Mouse (Mus musculus): ENCODE results near the gene Mzf1. TPM values are rescaled to one million over a fixed set of nuclear protein-coding genes. Genes with fewer than 3 reads are reported as not detected.

Mzf1 gene
- 0.65 TPM for polyA plus RNA-seq (2015; fragmentation: Illumina TruSeq; extraction: RNeasy Lipid Tissue Mini Kit (QIAGEN cat#74804); ENCODE audit: insufficient read depth, low replicate concordance)

DNA sequence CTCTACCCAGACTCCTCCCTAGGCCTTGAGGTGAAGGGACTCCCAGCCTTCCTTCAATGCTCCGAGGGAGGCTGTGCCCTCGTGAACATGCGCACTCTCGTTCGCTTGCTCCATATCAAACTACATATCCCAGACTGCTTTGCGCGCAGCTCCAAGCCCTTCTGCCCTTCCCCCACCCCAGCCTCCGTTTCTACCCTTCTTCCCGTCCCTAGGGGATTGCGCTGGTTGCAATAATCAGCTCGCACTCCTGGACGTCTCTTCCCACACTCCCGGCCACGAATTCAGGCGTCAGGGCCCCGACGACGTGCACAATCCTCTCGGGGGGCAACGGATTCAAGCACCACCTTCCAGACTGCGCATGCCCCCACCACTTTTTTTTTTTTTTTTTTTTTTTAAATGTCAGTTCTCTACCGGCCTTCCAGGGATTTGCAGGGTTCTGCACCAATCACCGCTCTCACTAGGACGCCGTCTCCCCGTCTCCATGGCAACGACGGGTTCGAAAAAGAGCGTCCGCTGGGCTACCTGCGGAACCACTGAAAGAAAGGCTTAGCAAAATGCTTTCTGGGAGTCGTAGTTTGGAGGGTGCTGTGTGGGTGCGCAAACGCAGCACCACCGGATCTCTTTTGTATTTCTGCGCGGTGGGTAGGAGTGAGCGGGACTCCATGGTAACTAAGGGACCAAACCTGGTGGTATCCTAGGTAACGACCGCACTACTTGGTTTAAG, at the start of gene Mzf1:
Gene Mzf1 (minus strand): TSS at position 478 of the 724 bp plus-strand sequence.

DNA sequence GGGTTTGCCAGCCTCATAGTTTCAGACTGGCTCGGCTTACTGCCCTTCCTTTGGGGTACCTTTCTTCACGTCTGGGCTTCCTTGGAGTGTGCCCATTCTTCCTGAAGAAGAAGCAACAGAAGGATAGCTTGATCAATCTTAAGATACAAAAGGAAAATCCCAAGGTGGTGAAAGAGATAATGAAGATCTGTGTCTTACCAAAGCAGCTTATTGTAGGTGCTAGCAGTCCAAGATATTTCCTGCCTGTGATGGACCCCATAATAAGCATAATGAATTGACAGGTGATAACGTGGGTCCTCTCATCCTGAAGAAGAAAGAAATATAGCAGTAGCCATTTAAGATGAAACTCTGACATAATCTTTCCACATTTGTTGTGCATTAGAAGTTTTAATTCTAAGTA, 40.5 kb upstream of the Mzf1 start, which contains the start of gene Vmn1r85:
Gene Vmn1r85 (minus strand): TSS at position 101 of the 400 bp plus-strand sequence.

DNA sequence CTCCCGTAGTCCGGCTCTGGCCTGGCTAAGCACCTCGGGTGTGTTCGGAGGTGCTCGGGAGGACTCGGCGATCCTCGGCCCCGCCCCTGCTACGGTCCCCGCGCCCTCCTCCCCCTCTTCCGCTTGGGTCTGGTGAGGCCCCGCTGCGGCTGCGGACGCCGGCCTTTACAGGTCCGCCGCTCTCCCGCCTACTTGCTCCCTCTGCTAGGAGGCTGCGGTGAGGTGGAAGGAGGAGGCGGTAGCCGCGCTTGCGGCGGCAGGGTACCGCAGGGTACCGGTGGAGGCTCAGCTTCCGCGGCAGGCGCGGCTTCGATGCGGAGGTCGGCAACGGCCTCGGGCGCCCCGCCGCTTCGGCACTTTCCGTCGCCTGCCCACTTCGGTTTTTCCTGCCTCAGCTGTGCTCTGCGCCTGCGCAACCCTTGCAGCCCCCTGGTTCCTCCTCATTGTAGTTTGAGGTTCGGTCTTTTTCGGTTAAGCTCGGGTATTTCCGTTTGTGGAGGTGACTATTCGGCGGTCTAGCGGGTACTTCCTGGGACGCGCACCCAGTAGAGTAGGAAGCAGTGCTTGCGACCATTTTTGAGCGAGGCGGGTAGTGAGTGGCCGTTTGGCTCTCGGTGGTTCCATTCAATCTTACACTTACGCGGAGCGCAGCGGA, 16.5 kb downstream of the Mzf1 start, which contains the start of gene Ube2m:
Gene Ube2m (minus strand): TSS at position 375 of the 655 bp plus-strand sequence.

DNA sequence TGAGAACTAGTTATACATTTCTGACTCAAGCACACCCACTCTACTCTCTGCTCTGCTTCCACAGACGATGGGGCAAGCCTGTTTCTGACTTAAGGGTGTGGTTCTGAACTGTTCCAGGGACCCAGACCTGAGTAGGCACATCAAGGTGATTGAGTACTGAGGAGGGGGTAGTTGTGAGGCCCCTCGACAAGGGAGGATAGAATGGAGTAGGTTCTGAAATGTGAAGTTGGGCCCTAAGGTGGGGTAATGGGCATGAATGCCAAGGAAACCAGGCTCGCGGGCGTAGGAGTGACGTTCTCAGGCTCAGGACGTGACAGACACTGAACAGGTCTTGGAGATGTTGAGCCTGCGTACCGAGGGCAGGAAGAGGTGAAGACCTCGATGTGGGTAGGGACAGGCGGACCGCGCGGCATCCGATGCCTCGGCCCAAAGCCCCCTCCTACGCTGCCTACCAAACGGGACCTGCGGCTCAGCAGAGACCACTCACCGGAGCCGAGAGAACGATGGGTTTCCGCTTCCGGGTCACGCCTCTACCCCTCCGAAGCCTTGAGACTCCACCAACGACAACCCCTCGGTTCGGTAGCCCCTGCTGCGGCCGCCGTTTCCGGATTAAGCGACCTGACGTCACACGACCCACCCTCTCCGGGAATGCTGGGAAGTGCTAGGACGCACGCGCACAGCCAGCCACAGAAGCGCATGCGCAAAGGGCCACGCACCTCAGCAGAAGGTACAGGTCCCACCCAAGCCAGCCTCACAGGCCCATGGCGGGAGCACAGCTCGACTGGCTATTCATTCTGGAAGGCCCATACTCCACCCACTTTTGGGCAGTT, 20.2 kb downstream of the Mzf1 start, which contains the start of gene Chmp2a:
Gene Chmp2a (minus strand): TSS at position 660 of the 830 bp plus-strand sequence.

DNA sequence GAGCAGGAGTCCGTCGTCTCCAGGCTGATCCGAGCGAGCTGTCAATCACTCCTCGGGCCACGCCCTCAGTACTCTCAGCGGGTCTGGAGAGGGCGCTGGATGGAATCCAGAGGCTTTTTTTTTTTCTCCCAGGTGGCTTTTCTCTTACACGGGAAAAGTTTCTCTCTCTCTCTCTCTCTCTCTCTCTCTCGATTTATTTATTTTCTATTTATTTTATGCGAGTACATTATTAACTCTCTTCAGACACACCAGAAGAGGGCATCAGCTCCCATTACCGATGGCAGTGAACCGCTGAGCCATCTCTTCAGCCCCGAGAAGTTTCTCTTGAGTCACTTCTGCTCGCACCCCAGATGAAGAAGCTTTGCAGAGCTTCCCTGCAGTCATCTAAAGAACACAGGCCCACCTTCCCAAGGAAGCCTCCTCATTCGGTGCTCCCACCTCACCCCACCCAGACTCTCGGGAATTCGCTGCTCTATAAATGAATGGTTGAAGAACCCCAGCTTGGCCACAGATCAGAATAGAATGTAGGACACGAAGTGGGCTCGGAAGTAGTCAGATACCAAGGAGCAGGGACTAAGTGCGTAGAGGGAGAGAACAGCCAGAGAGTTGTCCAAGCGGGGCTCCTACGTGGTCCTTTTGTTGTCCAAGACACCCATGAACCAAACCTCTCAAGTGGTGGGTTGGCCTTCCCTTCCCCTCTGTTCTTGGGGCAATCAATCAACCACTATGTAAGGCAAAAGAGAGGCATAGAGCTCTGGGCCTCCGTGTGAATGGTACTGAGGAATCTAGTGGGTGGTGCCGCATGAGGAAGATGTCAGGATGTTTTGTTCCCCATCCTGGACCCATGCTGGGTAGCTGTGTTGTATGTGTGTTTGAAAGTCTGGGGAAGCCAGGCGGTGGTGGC, 44.3 kb downstream of the Mzf1 start, which contains the start of gene Zbtb45:
Gene Zbtb45 (minus strand): TSS at position 30 of the 904 bp plus-strand sequence.

DNA sequence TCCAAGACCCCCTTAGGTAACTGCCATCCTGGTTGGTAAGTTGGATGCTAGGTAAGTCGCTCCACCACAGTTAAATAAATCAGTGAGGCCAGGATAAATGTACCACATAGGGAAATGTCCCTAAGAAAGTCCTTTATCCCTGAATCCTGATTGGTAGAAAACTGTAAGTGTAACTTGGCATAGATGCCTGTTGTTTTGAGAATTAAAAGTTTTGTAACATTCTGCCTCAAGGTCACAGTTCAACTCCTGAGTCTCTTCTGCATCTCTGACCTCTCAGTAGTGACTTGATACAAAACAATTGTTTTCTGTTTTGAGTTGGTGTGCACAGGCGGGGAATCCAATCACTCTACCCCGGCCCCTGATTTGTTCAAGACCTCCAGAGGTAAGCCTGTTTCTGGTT, 55.7 kb downstream of the Mzf1 start, which contains the start of gene Trim28:
Gene Trim28 (plus strand): TSS at position 264 of the 400 bp plus-strand sequence.

DNA sequence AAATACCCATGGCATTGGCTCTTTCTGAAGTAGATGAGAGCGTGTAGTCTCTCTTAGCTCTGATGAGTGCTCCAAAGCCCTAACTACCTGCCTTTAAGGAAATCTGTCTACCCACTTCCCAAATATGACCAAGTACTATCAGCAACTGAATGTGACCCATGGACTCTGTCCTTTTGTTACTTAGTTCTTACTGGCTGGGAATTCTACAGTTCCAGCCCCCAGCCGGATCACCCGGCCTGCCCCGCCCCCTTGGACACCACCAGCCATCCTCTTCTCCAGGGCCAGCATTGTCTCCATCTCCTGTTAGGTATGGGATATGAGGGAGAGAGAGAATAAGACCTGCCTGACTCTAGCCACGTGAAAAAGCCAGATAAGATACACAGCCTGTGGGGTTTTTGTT, 56.5 kb downstream of the Mzf1 start, which contains the start of gene Slc27a5:
Gene Slc27a5 (minus strand): TSS at position 140 of the 400 bp plus-strand sequence.

Other genes with a start within 250 kb of the Mzf1 start
- 27.5 TPM for gene Zfp329, start 235.9 kb downstream of the Mzf1 start, polyA plus RNA-seq (2015; fragmentation: Illumina TruSeq; extraction: RNeasy Lipid Tissue Mini Kit (QIAGEN cat#74804); ENCODE audit: insufficient read depth, low replicate concordance)
- gene Zfp110, start 220.0 kb downstream of the Mzf1 start, polyA plus RNA-seq (2015; fragmentation: Illumina TruSeq; extraction: RNeasy Lipid Tissue Mini Kit (QIAGEN cat#74804); ENCODE audit: insufficient read depth, low replicate concordance): 50.1 TPM
- gene Zfp128, start 173.6 kb downstream of the Mzf1 start, polyA plus RNA-seq (2015; fragmentation: Illumina TruSeq; extraction: RNeasy Lipid Tissue Mini Kit (QIAGEN cat#74804); ENCODE audit: insufficient read depth, low replicate concordance): 4.6 TPM
- gene Zscan22, start 156.9 kb downstream of the Mzf1 start, polyA plus RNA-seq (2015; fragmentation: Illumina TruSeq; extraction: RNeasy Lipid Tissue Mini Kit (QIAGEN cat#74804); ENCODE audit: insufficient read depth, low replicate concordance): 14.1 TPM
- gene Rps5, start 132.5 kb downstream of the Mzf1 start, polyA plus RNA-seq (2015; fragmentation: Illumina TruSeq; extraction: RNeasy Lipid Tissue Mini Kit (QIAGEN cat#74804); ENCODE audit: insufficient read depth, low replicate concordance): 814 TPM
- gene Rnf225, start 127.3 kb downstream of the Mzf1 start, polyA plus RNA-seq (2015; fragmentation: Illumina TruSeq; extraction: RNeasy Lipid Tissue Mini Kit (QIAGEN cat#74804); ENCODE audit: insufficient read depth, low replicate concordance): 0.29 TPM
- 5.0 TPM for gene Zfp324, start 88.9 kb downstream of the Mzf1 start, polyA plus RNA-seq (2015; fragmentation: Illumina TruSeq; extraction: RNeasy Lipid Tissue Mini Kit (QIAGEN cat#74804); ENCODE audit: insufficient read depth, low replicate concordance)
- 9.2 TPM for gene Zfp446, start 76.9 kb downstream of the Mzf1 start, polyA plus RNA-seq (2015; fragmentation: Illumina TruSeq; extraction: RNeasy Lipid Tissue Mini Kit (QIAGEN cat#74804); ENCODE audit: insufficient read depth, low replicate concordance)
- 0.10 TPM for gene Slc27a5, start 56.6 kb downstream of the Mzf1 start, polyA plus RNA-seq (2015; fragmentation: Illumina TruSeq; extraction: RNeasy Lipid Tissue Mini Kit (QIAGEN cat#74804); ENCODE audit: insufficient read depth, low replicate concordance)
- gene Trim28, start 55.6 kb downstream of the Mzf1 start, polyA plus RNA-seq (2015; fragmentation: Illumina TruSeq; extraction: RNeasy Lipid Tissue Mini Kit (QIAGEN cat#74804); ENCODE audit: insufficient read depth, low replicate concordance): 194 TPM
- 4.0 TPM for gene Zbtb45, start 44.7 kb downstream of the Mzf1 start, polyA plus RNA-seq (2015; fragmentation: Illumina TruSeq; extraction: RNeasy Lipid Tissue Mini Kit (QIAGEN cat#74804); ENCODE audit: insufficient read depth, low replicate concordance)
- 153 TPM for gene Chmp2a, start 20.0 kb downstream of the Mzf1 start, polyA plus RNA-seq (2015; fragmentation: Illumina TruSeq; extraction: RNeasy Lipid Tissue Mini Kit (QIAGEN cat#74804); ENCODE audit: insufficient read depth, low replicate concordance)
- 112 TPM for gene Ube2m, start 16.5 kb downstream of the Mzf1 start, polyA plus RNA-seq (2015; fragmentation: Illumina TruSeq; extraction: RNeasy Lipid Tissue Mini Kit (QIAGEN cat#74804); ENCODE audit: insufficient read depth, low replicate concordance)
- not detected for gene Vmn1r85, start 40.4 kb upstream of the Mzf1 start, polyA plus RNA-seq (2015; fragmentation: Illumina TruSeq; extraction: RNeasy Lipid Tissue Mini Kit (QIAGEN cat#74804); ENCODE audit: insufficient read depth, low replicate concordance)
- not detected for gene Vmn1r86, start 65.2 kb upstream of the Mzf1 start, polyA plus RNA-seq (2015; fragmentation: Illumina TruSeq; extraction: RNeasy Lipid Tissue Mini Kit (QIAGEN cat#74804); ENCODE audit: insufficient read depth, low replicate concordance)
- not detected for gene Vmn1r87, start 85.4 kb upstream of the Mzf1 start, polyA plus RNA-seq (2015; fragmentation: Illumina TruSeq; extraction: RNeasy Lipid Tissue Mini Kit (QIAGEN cat#74804); ENCODE audit: insufficient read depth, low replicate concordance)
- gene Vmn1r88, start 104.8 kb upstream of the Mzf1 start, polyA plus RNA-seq (2015; fragmentation: Illumina TruSeq; extraction: RNeasy Lipid Tissue Mini Kit (QIAGEN cat#74804); ENCODE audit: insufficient read depth, low replicate concordance): not detected
- not detected for gene Vmn1r89, start 158.3 kb upstream of the Mzf1 start, polyA plus RNA-seq (2015; fragmentation: Illumina TruSeq; extraction: RNeasy Lipid Tissue Mini Kit (QIAGEN cat#74804); ENCODE audit: insufficient read depth, low replicate concordance)
- 37.2 TPM for gene Lig1, start 222.5 kb upstream of the Mzf1 start, polyA plus RNA-seq (2015; fragmentation: Illumina TruSeq; extraction: RNeasy Lipid Tissue Mini Kit (QIAGEN cat#74804); ENCODE audit: insufficient read depth, low replicate concordance)
- gene Zswim9, start 224.0 kb upstream of the Mzf1 start, polyA plus RNA-seq (2015; fragmentation: Illumina TruSeq; extraction: RNeasy Lipid Tissue Mini Kit (QIAGEN cat#74804); ENCODE audit: insufficient read depth, low replicate concordance): 7.2 TPM